Mouse (Mus musculus) gastrocnemius, postnatal 14 days (tissue): ENCODE results near the gene Gucy1a1. TPM values are rescaled to one million over a fixed set of nuclear protein-coding genes. Genes with fewer than 3 reads are reported as not detected.
A peak's percentile ranks its signal among the peaks of the same experiment; 100 is the strongest.

Experiments used
- DNase-seq: peaks from one replicate; pipeline ENCODE4 v3.0.0; 2021; ENCODE audit warnings: mixed read lengths
- intact Hi-C: fragments of 180-260 bp; cut with DNase I; formaldehyde crosslinking; loops from one replicate; pipeline ENCODE4 v1.15.1; 2025; ENCODE audit warnings: low total_unique reads
- total RNA-seq, 2 experiments: library from RNA; stranded (reverse); gene quantifications; 2 replicates each; pipeline ENCODE4 v1.2.3; 2021

Gene Gucy1a1
- total RNA-seq, 2 experiments from 2014 or later = 18.2 TPM

- intact Hi-C loops = no loop called here
These were observed 41.4 kb downstream of the Gucy1a1 start for GRCm38 (mm10) chr3:82104229-82104628.

GRCm38 (mm10) chr3:82099127-82099526 lies 46.5 kb downstream of the Gucy1a1 start:
- no peak for DNase-seq
- intact Hi-C loops = no loop called here

More at GRCm38 (mm10) chr3:82104229-82104628, 41.4 kb downstream of the Gucy1a1 start:
- no peak for DNase-seq

GRCm38 (mm10) chr3:82096801-82097200 lies 48.8 kb downstream of the Gucy1a1 start:
- no peak for DNase-seq
- intact Hi-C loops = no loop called here

- intact Hi-C loops = no loop called here
- peak; percentile 62 for DNase-seq
These were observed 71.3 kb downstream of the Gucy1a1 start, which contains the start of gene Gucy1b1 for GRCm38 (mm10) chr3:82074201-82074851. Gucy1b1 (minus strand) TSS chr3:82074689.

- peak; percentile 59 for DNase-seq
- intact Hi-C loops = no loop called here
These were observed 71.8 kb downstream of the Gucy1a1 start for GRCm38 (mm10) chr3:82073741-82074181.

- DNase-seq = no peak
- intact Hi-C loops = no loop called here
These were observed 77.8 kb downstream of the Gucy1a1 start for GRCm38 (mm10) chr3:82067830-82068229.

- no peak for DNase-seq
- intact Hi-C loops = no loop called here
These were observed 84.0 kb downstream of the Gucy1a1 start for GRCm38 (mm10) chr3:82061402-82062180.

- intact Hi-C loops = no loop called here
- no peak for DNase-seq
These were observed 88.4 kb downstream of the Gucy1a1 start for GRCm38 (mm10) chr3:82057201-82057600.

GRCm38 (mm10) chr3:82054283-82054974 lies 91.2 kb downstream of the Gucy1a1 start:
- intact Hi-C loops = no loop called here
- no peak for DNase-seq

- DNase-seq = no peak
- intact Hi-C loops = no loop called here
These were observed 93.6 kb downstream of the Gucy1a1 start for GRCm38 (mm10) chr3:82052029-82052428.

GRCm38 (mm10) chr3:82051468-82051867 lies 94.1 kb downstream of the Gucy1a1 start:
- intact Hi-C loops = no loop called here
- no peak for DNase-seq

- DNase-seq = no peak
- intact Hi-C loops = loop anchor here (5.0 kb wide), 1 partner anchor 284 kb away; no protein-coding TSS in a partner anchor
These were observed 96.9 kb downstream of the Gucy1a1 start for GRCm38 (mm10) chr3:82048681-82049080.

- intact Hi-C loops = loop anchor here (5.0 kb wide), 1 partner anchor 284 kb away; no protein-coding TSS in a partner anchor
- no peak for DNase-seq
These were observed 97.5 kb downstream of the Gucy1a1 start for GRCm38 (mm10) chr3:82048078-82048477.

- intact Hi-C loops = loop anchor here (5.0 kb wide), 1 partner anchor 285 kb away; no protein-coding TSS in a partner anchor
- peak; percentile 32 for DNase-seq
These were observed 98.4 kb downstream of the Gucy1a1 start for GRCm38 (mm10) chr3:82047100-82047753.

- no peak for DNase-seq
- intact Hi-C loops = loop anchor here (5.0 kb wide), 1 partner anchor 286 kb away; no protein-coding TSS in a partner anchor
These were observed 99.5 kb downstream of the Gucy1a1 start for GRCm38 (mm10) chr3:82046087-82046486.

GRCm38 (mm10) chr3:82044902-82045301 lies 100.7 kb downstream of the Gucy1a1 start:
- intact Hi-C loops = loop anchor here (5.0 kb wide), 1 partner anchor 287 kb away; no protein-coding TSS in a partner anchor
- no peak for DNase-seq

GRCm38 (mm10) chr3:82043676-82044075 lies 101.9 kb downstream of the Gucy1a1 start:
- intact Hi-C loops = no loop called here
- DNase-seq = no peak
